Mouse (Mus musculus) bone marrow macrophage, adult 2 months (primary cell): ENCODE results near the gene Rpia.

Source experiments
- CTCF ChIP-seq: IDR thresholded peaks from 2 replicates; pipeline ENCODE4 v1.5.1; 2012; ENCODE audit warnings: low read depth, mild to moderate bottlenecking, low read length, moderate library complexity
- POLR2A ChIP-seq: IDR thresholded peaks from 2 replicates; pipeline ENCODE4 v1.6.1; 2012; ENCODE audit warnings: mild to moderate bottlenecking, low read depth, low read length, borderline replicate concordance

DNA sequence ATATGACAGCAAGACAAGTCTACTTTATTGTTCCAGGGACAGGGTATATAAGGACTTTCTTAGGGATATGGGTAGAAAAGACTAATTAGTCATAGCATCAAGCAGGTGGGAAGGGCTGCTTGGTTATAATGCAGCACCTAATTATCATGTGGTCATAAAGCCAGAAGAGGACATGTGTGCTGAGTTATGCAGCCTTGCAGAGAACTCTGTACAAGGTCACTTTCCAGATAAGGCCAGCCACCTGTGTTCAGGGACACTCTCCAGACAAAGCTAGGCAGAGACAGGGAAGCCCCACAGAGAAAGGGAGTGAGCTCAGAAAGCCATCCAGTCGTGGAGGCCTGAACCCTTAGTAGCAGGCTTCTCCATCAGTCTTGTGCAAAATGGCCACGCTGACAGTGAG, 29.5 kb upstream of the Rpia start:
- no peak for TF ChIP-seq CTCF
- TF ChIP-seq POLR2A, result no peak
